Mouse (Mus musculus): ENCODE results near the gene Gm10718.
A peak's percentile ranks its signal among the peaks of the same experiment; 100 is the strongest.
"Not testable (repeated sequence)": the region's sequence is repeated elsewhere in the genome, so short reads cannot be mapped to it uniquely, and the experiment has no call there.

Gene Gm10718

GRCm38 (mm10) chr9:3023312-3023984 is at the start of gene Gm10718:
Gene Gm10718, plus strand, starts transcription at chr9:3023547.
- not testable (repeated sequence) for DNase-seq (ENCODE audit: extremely low spot score)

GRCm38 (mm10) chr9:3000445-3000972 is 22.8 kb upstream of the Gm10718 start, which contains the start of gene Gm10722:
Gene Gm10722, plus strand, starts transcription at chr9:3000922.
- DNase-seq (ENCODE audit: extremely low spot score): peak; percentile 27

GRCm38 (mm10) chr9:3001006-3001405 is 22.3 kb upstream of the Gm10718 start:
- DNase-seq (ENCODE audit: extremely low spot score): not testable (repeated sequence)

GRCm38 (mm10) chr9:3001948-3002659 is 21.2 kb upstream of the Gm10718 start:
- peak; percentile 5 for DNase-seq (ENCODE audit: extremely low spot score)

- DNase-seq (ENCODE audit: extremely low spot score): not testable (repeated sequence)
Observed at GRCm38 (mm10) chr9:3002794-3003396, 20.5 kb upstream of the Gm10718 start, which contains the start of gene Gm11168. Gene Gm11168, plus strand, starts transcription at chr9:3003346.

- DNase-seq (ENCODE audit: extremely low spot score): not testable (repeated sequence)
Observed at GRCm38 (mm10) chr9:3006179-3006578, 17.2 kb upstream of the Gm10718 start.

GRCm38 (mm10) chr9:3006636-3007035 is 16.7 kb upstream of the Gm10718 start:
- not testable (repeated sequence) for DNase-seq (ENCODE audit: extremely low spot score)

GRCm38 (mm10) chr9:3007272-3007671 is 16.1 kb upstream of the Gm10718 start:
- peak; percentile 9 for DNase-seq (ENCODE audit: extremely low spot score)

- DNase-seq (ENCODE audit: extremely low spot score): not testable (repeated sequence)
Observed at GRCm38 (mm10) chr9:3009331-3009730, 14.0 kb upstream of the Gm10718 start.

- not testable (repeated sequence) for DNase-seq (ENCODE audit: extremely low spot score)
Observed at GRCm38 (mm10) chr9:3012054-3012621, 11.2 kb upstream of the Gm10718 start.

- DNase-seq (ENCODE audit: extremely low spot score): not testable (repeated sequence)
Observed at GRCm38 (mm10) chr9:3012733-3013279, 10.5 kb upstream of the Gm10718 start, which contains the start of gene Gm10721. Gene Gm10721, plus strand, starts transcription at chr9:3013140.

GRCm38 (mm10) chr9:3015354-3015753 is 8.0 kb upstream of the Gm10718 start, which contains the start of gene Gm10720:
Gene Gm10720, plus strand, starts transcription at chr9:3015654.
- not testable (repeated sequence) for DNase-seq (ENCODE audit: extremely low spot score)

GRCm38 (mm10) chr9:3015896-3016295 is 7.5 kb upstream of the Gm10718 start:
- DNase-seq (ENCODE audit: extremely low spot score): not testable (repeated sequence)

- not testable (repeated sequence) for DNase-seq (ENCODE audit: extremely low spot score)
Observed at GRCm38 (mm10) chr9:3017108-3017507, 6.2 kb upstream of the Gm10718 start, which contains the start of gene Gm10719. Gene Gm10719, plus strand, starts transcription at chr9:3017408.

- not testable (repeated sequence) for DNase-seq (ENCODE audit: extremely low spot score)
Observed at GRCm38 (mm10) chr9:3018944-3019343, 4.4 kb upstream of the Gm10718 start.

GRCm38 (mm10) chr9:3019835-3020727 is 3.3 kb upstream of the Gm10718 start:
- DNase-seq (ENCODE audit: extremely low spot score): not testable (repeated sequence)

GRCm38 (mm10) chr9:3022316-3023008 is 885 bp upstream of the Gm10718 start:
- not testable (repeated sequence) for DNase-seq (ENCODE audit: extremely low spot score)

GRCm38 (mm10) chr9:3023985-3024648 is 770 bp downstream of the Gm10718 start:
- not testable (repeated sequence) for DNase-seq (ENCODE audit: extremely low spot score)

GRCm38 (mm10) chr9:3024912-3025467 is 1.6 kb downstream of the Gm10718 start, which contains the start of gene Gm10717:
Gene Gm10717, plus strand, starts transcription at chr9:3025417.
- DNase-seq (ENCODE audit: extremely low spot score): not testable (repeated sequence)
